ENCODE assay signal across 1 mouse cellular context in genomic region chr17:31841453-31841841, GRCm38 (mm10).
TF ChIP-seq lines count a peak whose summit lies in the region.

No protein-coding gene starts in this region.

TF ChIP-seq in CH12.LX, 34 proteins besides CTCF, POLR2A, EP300 and RAD21 (continued from another document):
- TF ChIP-seq IRF4 (IDR thresholded peaks at IDR 0.05; ENCODE audit: low read depth, low read length) (peak; percentile 81), TBP (conservative IDR thresholded peaks at IDR 0.05; ENCODE audit: low read depth, low read length) (no peak; the same call in 1 of the 2 replicates)
